Mouse (Mus musculus) right cerebral cortex, postnatal 36 days (tissue): ENCODE data around the gene Lrrc75a.

Experiments used
- DNase-seq, 2 experiments: peaks; one replicate each; pipeline ENCODE4 v3.0.0; 2022; ENCODE audit warnings: low spot score in 2 of 2, mixed read lengths in 1 of 2

Lrrc75a gene

GRCm38 (mm10) chr11:62557205-62557604 is 91.1 kb downstream of the Lrrc75a start:
- DNase-seq: no peak

GRCm38 (mm10) chr11:62555896-62556412 is 92.4 kb downstream of the Lrrc75a start:
- DNase-seq: no peak

- no peak for DNase-seq
Observed at GRCm38 (mm10) chr11:62554934-62555517, 93.3 kb downstream of the Lrrc75a start.
